Mouse (Mus musculus) gastrocnemius, adult 18-20 months (tissue): ENCODE measurements around the gene Lcn9. TPM values are rescaled to one million over a fixed set of nuclear protein-coding genes. Genes with fewer than 3 reads are reported as not detected.
A peak's percentile ranks its signal among the peaks of the same experiment; 100 is the strongest.
"Not testable (repeated sequence)": the region's sequence is repeated elsewhere in the genome, so short reads cannot be mapped to it uniquely, and the experiment has no call there.

Experiments
- DNase-seq: peaks from one replicate; pipeline ENCODE4 v3.0.0; 2021; ENCODE audit warnings: low spot score
- long read RNA-seq, 2 experiments: library from polyadenylated mRNA; stranded (forward); transcript quantifications; one replicate each; pipeline ENCODE4 v2.0.0; 2021
- total RNA-seq, 2 experiments: library from RNA; stranded (reverse); gene quantifications; 2 replicates each; pipeline ENCODE4 v1.2.3; 2021

The Lcn9 gene
- not detected for total RNA-seq
- long read RNA-seq, experiment 1, result 0 reads
- long read RNA-seq, experiment 2, result 0 reads

DNA sequence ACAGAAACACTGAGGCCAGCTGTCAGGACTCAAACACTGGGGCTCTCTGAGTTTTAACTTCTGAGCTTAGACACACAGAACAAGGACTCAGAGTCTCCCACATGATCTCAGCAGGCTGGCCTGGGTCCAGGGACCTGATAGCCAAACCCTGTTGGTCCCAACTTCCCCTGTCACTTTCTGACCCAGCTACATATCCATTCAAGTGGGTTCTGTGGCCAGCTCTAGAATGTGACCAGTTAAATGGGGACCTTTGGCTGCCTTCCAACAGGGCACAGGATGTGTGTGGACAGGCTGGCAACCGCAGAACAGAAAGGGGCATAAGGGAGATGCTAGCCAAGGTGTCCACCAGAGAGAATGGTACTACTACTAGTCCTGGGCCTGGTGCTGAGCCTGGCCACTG lies at the start of gene Lcn9:
TSS of gene Lcn9 (plus strand) at position 348 of the 400 bp plus-strand sequence.
- DNase-seq, result no peak

DNA sequence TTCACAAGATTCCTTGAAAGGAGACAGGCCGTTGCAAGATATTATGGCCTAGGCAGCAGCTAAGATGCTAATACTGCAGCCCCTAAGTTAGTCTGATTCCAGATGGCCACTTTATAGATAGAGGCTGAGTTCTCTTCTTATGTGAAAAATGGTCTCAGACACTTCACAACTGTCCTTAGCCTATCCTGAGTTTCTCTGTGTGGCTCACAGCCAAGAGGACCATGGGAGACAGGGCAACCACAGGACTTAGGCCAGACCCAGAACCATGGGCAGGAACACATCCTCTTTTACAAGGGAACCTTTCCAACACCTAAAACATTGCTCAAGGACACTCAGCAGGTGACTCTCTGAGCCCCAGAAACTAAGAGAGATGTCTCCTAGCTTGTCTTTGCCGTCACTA lies 49.4 kb upstream of the Lcn9 start:
- no peak for DNase-seq

DNA sequence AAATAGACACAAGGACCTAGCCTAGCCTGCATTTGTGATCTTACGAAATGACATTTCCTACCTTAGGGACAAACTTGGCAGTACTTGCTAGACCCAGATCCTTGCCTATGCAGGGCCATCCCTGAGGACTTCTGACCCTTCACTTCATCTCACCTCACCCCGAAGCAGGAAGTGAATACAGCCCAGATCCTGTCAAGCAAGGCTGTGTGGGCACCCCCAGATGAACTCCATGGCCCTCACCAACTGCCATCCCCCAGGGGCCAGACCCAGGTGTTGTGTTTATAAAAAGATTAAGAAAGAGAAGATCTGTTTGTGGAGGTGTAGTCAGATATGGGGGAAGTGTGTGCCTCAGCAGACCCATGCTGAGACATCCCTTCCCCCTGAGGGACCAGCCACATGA lies 48.3 kb upstream of the Lcn9 start:
- DNase-seq, result no peak

DNA sequence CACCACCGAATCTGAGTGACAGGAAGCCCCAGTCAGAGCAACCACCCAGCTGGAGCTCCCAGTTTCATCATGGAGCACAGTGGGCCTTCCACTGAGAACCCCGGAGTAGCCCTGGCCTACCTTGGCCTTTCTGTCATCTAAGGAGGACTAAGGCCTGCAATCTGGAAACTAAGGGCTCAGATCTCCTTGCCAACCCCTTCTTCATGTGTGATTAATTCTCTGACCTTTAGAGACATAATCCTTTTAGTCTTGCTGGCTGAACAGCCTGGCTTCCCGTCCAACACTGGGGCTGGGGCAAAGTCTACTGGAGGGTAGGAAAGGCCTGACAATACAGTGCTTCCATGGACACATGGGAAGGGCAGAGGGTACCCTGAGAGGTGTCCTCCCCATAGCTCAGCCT lies 47.0 kb upstream of the Lcn9 start:
- no peak for DNase-seq

DNA sequence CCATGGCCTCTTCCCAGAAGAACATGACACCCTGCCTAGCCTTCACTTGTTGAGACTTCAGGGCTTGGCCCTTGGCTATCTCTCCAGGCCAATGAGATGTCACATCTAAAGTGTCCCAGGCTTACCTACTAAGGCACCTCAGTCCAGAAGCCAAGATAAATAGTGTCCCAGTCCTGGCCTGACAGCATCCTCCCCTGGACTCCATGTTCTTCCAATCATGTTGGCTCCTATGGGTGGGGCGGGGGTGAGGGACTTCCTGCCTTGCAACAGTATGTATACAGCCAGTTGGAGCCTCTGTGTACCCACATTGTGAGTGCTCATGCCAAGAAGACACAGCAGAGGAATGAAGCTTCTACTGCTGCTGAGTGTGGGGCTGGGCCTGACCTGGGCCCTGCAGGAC lies 46.2 kb upstream of the Lcn9 start, which contains the start of gene Lcn11:
TSS of gene Lcn11 (plus strand) at position 301 of the 400 bp plus-strand sequence.
- no peak for DNase-seq

DNA sequence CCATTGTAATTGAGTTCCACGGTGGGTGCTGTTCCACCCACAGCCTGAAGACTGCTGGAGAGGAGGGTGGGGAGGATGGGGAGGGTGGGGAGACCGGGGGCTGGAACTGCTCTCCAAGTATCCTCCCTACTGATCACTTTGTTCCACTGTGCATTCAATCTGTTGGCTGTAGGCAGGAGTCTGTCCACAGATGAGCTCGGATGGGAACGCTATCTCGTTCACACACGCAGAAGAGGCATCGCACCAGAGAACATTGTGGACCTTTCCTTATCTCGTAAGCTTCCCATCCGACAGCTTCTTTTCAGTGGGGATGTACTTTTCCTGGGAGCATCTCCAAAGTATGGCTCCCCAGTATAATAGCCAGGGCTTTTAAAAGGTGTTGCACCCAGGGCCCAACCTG lies 43.9 kb upstream of the Lcn9 start:
- DNase-seq, result no peak

DNA sequence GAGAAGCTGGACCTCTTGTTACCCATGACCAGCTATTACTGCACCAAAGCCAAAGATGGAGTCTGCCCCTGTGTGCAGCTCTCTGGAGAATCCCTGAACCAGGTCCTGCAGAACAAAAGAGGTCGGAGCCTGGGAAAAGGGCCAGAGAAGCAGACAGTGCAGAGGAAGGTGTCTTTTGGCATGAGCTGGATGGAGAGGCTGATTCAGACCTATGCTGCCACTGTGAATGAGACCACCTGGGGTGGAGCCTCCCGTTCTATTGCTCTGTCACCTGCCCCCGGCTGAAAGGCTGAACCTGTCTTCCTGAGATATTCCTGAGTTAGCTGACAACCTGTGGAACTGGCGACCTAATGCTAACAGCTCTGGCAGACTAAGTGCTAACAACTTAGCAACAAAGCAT lies 42.0 kb upstream of the Lcn9 start:
- DNase-seq, result no peak

DNA sequence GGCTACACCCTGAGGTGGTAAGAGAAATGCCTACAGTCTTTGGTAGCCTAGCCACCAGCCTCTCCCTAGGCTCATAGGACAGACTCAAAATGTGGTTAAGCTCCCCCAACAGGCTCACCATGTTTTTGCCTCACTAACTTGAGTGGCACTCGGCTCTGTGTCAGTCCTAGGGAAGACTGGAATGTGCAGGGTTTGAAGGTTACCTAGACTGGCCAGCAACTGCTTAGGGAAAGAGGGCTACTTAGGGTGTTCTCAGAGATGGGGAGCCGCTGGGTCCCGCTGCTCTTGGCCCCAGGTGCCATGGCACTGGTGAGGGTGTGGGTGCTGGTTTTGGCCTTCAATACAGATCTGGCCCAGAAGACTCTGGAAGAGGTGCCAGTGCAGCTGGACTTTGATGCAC lies 41.0 kb upstream of the Lcn9 start, which contains the start of gene Gm13539:
TSS of gene Gm13539 (plus strand) at position 301 of the 400 bp plus-strand sequence.
- DNase-seq, result no peak

DNA sequence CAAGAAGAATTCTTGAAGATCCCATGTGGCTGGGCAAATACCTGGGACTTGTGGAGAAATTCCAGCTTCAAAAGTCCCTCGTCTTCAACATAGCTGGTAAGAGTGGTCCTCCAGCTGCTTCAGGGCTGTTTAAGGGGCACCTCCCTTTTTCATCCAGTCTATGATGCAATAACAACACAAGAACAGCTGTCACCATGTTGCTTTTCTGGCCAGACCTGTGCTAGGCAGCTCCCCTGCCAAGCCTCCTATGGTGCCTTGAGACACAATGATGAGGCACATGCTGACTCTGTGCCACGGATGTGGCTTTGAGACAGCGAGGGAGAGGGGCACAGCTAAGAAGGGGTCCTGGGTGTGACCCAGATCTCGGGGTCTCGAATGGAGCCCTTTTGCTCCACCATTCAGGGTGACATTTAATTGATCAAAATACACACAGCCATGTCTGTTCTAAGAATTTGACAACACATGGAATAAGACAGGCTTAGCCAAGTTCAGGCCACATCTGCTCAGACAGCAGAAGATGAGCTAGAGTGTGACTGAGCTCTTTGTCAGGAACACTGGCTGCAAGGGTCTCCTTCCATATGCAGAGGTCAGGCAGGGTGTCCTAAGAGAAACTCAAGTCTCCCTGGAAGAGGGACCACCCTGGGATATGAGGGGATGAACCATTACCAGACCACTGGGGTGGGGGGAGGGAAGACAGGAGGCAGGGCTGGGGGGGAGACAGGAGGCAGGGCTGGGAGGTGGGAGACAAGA lies 37.2 kb upstream of the Lcn9 start:
- no peak for DNase-seq

DNA sequence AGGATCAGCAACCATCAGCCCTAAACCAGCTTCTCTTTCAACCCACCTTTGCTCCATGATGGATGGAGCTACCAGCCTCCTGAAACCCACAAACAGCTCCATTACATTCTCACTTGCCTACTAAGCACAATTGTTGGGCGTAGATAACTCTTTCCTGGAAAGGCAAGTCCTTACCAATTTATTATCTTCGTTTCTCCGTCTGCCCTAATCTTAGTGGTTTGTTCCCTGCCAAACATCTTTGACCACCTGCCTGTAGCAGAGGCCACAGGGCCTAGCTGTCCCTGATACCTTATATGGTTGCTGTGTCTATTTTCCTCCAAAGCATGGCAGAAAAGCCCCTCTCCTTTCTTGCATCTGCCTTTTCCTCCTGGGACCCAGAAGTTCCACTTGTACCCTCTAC lies 33.9 kb upstream of the Lcn9 start:
- no peak for DNase-seq

DNA sequence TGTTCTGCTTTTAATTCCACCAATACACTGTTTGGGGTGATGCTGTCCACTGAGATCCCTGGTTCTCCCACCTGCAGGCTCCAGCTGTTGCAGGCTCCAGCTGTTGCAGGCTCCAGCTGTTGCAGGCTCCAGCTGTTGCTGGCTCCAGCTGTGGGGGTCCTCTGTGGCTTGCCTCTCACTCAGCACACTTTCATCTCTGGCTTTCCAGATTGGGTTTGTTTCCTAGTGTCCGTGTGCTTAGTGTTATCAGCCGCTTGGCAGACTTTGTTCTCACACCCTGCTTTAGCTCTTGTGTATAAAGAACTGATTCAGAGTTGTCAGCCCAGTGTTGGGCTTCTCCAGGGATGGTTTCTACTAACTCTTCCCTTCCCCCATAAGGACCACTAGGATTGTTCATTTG lies 25.3 kb upstream of the Lcn9 start:
- no peak for DNase-seq

DNA sequence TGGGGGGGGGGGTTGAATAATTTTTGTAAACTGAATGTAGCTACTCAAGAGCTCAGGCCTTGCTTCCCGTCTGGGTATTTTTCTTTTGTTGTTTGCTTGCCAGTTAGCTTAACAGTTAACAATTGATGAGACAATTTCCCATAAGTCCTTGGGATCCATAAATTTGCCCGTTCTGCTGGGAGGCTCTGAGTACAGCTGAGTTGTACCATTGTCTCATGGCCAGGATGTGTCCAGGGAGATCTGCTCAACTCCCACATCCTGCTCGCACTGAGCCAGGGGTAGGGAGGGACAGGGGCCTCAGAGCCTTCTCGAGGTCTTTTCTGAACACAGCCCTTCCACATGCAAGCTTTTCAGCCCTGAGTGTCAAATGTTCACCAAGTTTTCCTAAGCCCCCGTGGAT lies 24.9 kb upstream of the Lcn9 start:
- DNase-seq, result no peak

DNA sequence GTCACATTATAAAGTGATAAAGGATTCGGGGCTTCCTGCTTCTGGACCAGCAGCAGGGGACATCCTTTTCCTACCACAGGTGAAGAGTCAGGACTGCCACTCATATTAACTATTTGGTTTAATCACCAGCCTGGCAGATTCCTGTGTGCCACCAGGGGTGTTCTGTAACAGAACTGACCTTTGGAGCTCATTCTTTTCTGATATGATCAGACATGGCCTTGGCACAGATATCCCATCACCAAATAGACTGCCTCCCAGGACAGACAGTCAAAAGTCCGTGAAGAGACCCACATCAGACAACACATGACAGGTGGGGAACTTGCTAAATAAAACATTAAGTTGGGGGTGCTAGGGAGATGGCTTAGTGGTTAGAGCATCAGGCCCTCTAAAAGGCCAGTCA lies 11.2 kb upstream of the Lcn9 start:
- DNase-seq, result no peak

DNA sequence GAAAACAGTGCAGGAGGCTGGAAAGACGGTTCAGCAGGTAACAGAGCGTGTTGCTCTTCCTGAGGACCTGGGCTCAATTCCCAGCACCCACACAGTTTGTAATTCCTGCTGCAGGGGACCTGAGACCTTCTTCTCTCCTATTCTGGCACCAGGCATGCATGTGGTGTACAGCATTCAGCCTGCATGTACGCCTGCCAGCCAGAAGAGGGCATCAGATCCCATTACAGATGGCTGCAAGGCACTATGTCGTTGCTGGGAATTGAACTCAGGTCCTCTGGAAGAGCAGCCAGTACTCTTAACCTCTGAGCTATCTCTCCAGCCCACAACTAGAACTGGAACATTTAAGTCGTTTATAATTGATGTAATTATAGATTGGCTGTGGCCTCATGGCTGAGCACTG lies 9.6 kb upstream of the Lcn9 start:
- no peak for DNase-seq

DNA sequence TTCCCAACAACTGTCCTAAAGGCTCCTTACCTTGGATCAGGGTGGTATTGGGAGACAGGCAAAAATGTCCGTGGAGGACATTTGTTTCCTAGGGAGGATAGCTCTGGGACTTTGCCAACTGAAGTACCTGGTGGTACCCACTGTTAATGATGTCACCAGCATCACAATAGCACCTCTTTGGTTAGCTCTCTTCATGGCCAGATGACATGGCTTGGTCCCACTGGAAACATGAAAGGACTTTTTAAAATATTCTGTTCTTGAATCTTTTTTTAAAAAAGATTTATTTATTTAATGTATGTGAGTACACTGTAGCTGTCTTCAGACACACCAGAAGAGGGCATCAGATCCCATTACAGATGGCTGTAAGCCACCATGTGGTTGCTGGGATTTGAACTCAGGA lies 7.2 kb upstream of the Lcn9 start, which contains the start of gene Glt6d1:
TSS of gene Glt6d1 (minus strand) at position 101 of the 400 bp plus-strand sequence.
- DNase-seq, result not testable (repeated sequence)

DNA sequence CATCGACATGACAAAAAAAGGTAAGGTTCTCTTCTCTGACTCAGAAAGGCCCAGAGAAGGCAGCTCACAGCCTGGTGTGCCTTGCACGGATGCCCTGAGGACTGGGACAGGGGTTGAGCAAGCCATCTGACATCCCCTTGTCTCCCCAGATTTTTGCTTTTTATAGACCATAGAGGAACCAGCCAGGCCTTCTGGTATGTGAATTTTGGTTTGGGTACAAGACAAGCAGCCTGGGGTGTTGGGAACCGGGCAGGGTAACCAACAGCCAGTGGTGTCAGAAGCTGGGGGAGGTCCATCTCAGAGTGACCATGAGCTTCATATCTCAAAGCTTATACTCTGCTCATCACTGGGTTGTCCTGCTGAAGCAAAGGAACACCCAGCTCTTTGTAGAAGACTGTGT lies 1.8 kb downstream of the Lcn9 start:
- no peak for DNase-seq

DNA sequence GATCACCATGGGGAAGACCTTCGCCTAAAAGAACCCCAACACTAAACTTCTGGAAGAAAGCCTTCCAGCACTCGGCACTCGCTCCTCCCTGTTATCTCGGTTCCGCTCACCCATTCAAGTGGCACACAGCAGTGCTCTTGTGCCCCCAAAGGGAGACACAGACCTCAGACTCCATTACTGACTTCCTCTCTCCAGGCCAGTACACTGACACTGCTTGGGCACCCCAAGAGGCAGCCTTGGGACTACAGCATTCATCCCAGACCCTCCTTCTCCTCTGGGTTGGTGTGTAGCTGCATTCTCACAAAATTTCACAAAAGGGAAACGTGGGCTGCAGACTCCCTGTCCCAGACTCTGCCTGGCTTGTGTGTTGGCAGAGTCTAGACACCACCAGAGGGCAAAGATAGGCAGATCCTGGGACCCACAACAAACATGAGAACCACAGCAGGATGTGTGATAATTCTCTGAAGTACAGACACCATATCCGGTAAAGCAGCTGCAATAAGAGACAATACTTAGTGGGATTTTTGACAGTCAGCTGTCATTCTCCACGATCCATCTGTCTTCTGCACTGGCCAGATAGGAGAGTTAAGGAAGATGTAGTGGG lies 5.5 kb downstream of the Lcn9 start:
- DNase-seq, result no peak

DNA sequence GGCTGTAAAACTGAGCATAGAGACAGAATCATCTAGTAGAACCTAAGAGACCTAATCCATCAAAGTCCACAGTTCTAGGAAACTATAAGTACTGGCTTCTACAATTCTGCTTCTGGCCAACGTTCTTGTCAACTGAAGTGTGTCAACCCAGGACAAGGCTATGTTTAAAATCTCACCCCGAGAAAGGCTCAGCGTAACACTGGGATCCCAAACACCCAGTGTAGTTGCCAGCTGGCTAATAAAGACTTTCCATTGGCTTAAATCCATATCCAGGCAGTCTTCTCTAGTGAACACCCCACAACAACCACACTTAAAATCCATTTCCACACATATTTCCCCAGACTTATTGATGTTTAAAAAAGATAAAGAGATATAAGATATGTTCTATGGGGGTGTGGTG lies 7.8 kb downstream of the Lcn9 start:
- DNase-seq, result peak; percentile 23

DNA sequence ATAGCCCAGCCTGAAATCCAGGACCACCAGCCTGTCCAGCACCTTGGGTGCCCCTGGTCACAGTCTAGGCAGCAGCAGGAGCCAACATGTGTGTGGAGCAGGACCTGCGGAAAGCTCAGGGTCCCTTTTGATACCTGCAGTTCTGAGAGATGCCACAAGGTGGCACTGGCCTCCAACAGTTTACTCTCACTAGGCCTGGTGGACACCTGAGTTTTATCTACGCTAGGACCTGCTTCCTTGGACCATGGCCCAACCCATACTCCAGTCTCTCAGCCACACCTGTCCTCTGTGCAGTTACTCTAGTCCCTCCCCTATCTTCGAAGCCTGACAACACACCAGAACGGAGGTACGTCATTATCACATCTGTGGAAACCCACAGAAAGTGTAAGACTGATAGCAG lies 13.3 kb downstream of the Lcn9 start:
- peak; percentile 60 for DNase-seq

DNA sequence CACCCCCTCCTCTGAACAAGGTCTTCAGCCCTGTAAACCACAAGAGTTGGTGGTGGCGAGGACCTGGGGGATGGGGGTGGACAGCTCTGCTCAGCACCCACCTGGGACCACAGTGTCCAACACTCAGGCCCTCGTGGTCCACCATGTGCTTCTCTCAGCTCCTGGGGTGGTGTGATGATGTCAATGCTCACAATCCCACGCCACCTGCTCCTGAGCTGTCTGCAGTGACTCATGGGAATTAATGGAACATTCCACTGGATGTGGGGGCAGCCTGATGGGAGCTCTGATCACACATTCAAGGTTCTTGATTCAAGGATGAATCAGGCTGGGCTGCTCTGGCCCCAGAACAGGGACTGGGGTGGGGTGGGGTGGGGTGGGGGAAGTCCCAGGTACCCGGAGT lies 19.2 kb downstream of the Lcn9 start:
- no peak for DNase-seq

DNA sequence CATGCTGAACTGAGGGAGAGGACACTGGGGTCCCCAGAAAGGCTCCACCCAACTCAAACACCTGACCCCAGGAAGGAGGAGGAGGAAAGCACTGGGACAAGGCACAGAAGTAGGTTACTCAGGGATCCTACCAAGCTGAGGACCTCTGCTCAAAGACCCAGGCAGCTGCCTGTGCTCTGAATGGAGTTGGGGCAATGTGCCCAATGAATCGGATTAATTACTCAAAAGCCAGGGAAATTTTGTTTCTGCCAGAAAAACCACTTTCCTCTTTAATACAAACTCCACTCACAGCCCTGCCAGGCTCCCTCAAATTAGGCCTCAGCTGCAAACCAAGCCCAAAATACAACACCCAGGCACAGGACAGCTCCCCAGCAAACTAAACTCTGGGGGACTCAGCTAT lies 19.8 kb downstream of the Lcn9 start:
- no peak for DNase-seq

DNA sequence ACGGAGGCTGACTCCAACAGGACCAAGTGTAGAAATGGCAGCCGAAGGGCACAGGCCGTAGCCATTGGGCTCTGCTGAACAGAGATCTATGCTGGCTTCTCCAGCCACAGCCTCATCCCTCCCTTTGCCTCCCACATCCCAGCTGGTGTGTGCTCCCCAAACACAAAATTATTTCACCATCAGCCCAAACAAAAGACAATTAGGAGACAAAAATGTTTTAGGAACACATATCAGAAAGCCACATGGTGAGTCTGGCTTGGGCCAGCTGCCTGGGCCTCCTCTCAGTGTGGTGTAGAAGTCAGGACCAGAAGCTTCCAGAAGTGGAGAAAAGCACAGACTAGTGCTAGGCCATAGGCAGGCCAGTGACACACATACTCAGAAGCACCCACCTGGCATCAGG lies 21.1 kb downstream of the Lcn9 start:
- no peak for DNase-seq

DNA sequence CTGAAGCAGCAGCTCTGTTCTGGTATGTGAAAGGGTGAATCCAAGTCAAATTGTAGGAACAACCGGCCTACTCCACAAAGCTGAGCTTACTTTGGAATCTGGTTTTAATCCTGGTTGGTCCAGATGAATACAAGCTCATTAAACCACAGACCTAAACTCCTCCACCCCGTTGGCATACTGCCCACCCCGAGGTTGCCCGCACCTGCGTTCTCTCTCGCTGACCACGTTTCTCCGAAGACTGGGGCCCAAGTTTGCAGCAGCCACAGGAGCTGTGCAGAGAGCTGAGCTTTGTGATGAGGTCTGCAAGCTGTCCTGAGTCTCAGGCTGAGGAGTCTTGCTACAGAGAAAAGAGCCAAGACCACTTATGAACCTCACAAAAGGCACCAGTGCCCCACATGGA lies 23.6 kb downstream of the Lcn9 start:
- DNase-seq, result no peak
